Mouse (Mus musculus): ENCODE data around the gene Drc7.

Gene Drc7

DNA sequence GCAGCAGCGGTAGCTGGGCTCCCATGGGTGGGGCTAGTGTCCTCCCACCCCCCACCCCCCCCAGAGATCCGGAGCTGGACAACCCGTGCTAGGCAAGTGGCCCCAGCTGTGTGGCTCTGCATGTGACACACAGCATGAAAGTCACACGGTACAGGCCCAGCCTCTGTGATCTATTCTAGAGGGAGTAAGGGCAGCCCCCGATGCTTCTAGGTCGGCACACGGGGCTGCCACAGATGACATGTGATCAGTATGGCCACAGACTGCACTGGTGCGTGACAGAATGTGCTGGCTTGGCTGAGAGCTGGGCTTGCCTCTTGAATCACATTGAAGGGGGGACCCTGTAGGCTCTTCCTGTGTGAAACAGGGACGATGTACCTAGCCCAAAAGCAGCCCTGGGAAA, 72.8 kb downstream of the Drc7 start:
- DNase-seq (ENCODE audit: low spot score in 2 of 2), result no peak
